Mouse (Mus musculus) heart, embryonic 11.5 days (tissue): ENCODE results near the gene 1700003E16Rik. TPM values are rescaled to one million over a fixed set of nuclear protein-coding genes. Genes with fewer than 3 reads are reported as not detected.
A peak's percentile ranks its signal among the peaks of the same experiment; 100 is the strongest.

Experiments
- ATAC-seq: fragments of 200-750 bp; cut with Nextera tagmentation; replicated peaks from 2 replicates; pipeline ENCODE4 v1.8.0; 2017; ENCODE audit warnings: moderate library complexity; ENCODE audit not compliant: insufficient number of reproducible peaks, low FRiP score, low TSS enrichment
- H3K27ac ChIP-seq: fragments of 300-500 bp; sonication (generic); 2 replicates; pipeline ENCODE4 v1.5.1; 2014; ENCODE audit warnings: mild to moderate bottlenecking, low read depth, low read length
- H3K27me3 ChIP-seq: fragments of 300-500 bp; sonication (generic); 2 replicates; pipeline ENCODE4 v1.6.1; 2014; ENCODE audit warnings: mild to moderate bottlenecking, low read length, mixed read lengths; ENCODE audit not compliant: control insufficient read depth, insufficient read depth
- H3K36me3 ChIP-seq: fragments of 300-500 bp; sonication (generic); 2 replicates; pipeline ENCODE4 v1.6.1; 2014; ENCODE audit warnings: mild to moderate bottlenecking, low read length, moderate library complexity, mixed read lengths; ENCODE audit not compliant: control insufficient read depth, insufficient read depth
- H3K4me1 ChIP-seq: fragments of 300-500 bp; sonication (generic); 2 replicates; pipeline ENCODE4 v1.6.1; 2014; ENCODE audit warnings: low read length; ENCODE audit not compliant: control insufficient read depth, insufficient read depth
- H3K4me2 ChIP-seq: fragments of 300-500 bp; sonication (generic); 2 replicates; pipeline ENCODE4 v1.6.1; 2014; ENCODE audit warnings: mild to moderate bottlenecking, moderate library complexity
- H3K4me3 ChIP-seq: fragments of 300-500 bp; sonication (generic); 2 replicates; pipeline ENCODE4 v1.5.1; 2014; ENCODE audit warnings: low read depth, low read length
- H3K9ac ChIP-seq: fragments of 300-500 bp; sonication (generic); 2 replicates; pipeline ENCODE4 v1.6.1; 2014; ENCODE audit warnings: mild to moderate bottlenecking, low read depth, low read length, moderate library complexity
- H3K9me3 ChIP-seq: fragments of 300-500 bp; sonication (generic); replicated peaks from 2 replicates; pipeline ENCODE4 v1.6.1; 2016; ENCODE audit warnings: low read length; ENCODE audit not compliant: control insufficient read depth
- WGBS: fragments of 180-500 bp; shearing (Covaris S2); extraction: QIAGEN DNeasy Blood & Tissue Kit; methylation state at CpG from one replicate; pipeline ENCODE4 v1.1.7; 2014; ENCODE audit not compliant: insufficient replicate concordance; 5-methylcytosine and 5-hydroxymethylcytosine counted together
- polyA plus RNA-seq: library from polyadenylated mRNA; unstranded; fragments of >200 nt; fragmentation: Nextera tagmentation; extraction: Ambion mirVana; gene quantifications from 2 replicates; pipeline ENCODE4 v1.2.1, GENCODE M21; 2014

The 1700003E16Rik gene
- polyA plus RNA-seq, 1 experiment from 2014 or later, result 0.14 TPM

- Histone ChIP-seq H3K9me3 (no peaks in the 10 kb centered on the region), H3K9ac (no peak overlapping the region), H3K27me3 (no peaks in the 10 kb centered on the region), H3K4me3 (no peak overlapping the region), H3K27ac (no peak overlapping the region), H3K36me3 (no peaks in the 10 kb centered on the region), H3K4me2 (no peak overlapping the region), H3K4me1 (no peaks in the 10 kb centered on the region; the same call in 1 of the 2 replicates)
- no peak for ATAC-seq
- 72% methylated on average over 9 of the region's 9 CpGs for WGBS
Measured at GRCm38 (mm10) chr6:83172240-83172920, 16.2 kb downstream of the 1700003E16Rik start.

GRCm38 (mm10) chr6:83175996-83176395 lies 19.8 kb downstream of the 1700003E16Rik start:
- Histone ChIP-seq H3K9me3 (no peaks in the 10 kb centered on the region), H3K4me1 (peaks cover 9% of the 10 kb centered on the region), H3K9ac (peak overlapping the region; percentile 16; the same call in 1 of the 2 replicates), H3K4me3 (no peak overlapping the region), H3K36me3 (no peaks in the 10 kb centered on the region), H3K27me3 (no peaks in the 10 kb centered on the region), H3K27ac (no peak overlapping the region), H3K4me2 (no peak overlapping the region)
- no peak for ATAC-seq
- whole genome bisulfite sequencing, result 85% methylated on average over 8 of the region's 8 CpGs

- peak overlapping the region; percentile 67 for H3K4me2 ChIP-seq
Measured at GRCm38 (mm10) chr6:83179390-83180117, 23.4 kb downstream of the 1700003E16Rik start.

GRCm38 (mm10) chr6:83180605-83181004 lies 24.4 kb downstream of the 1700003E16Rik start:
- no peak overlapping the region for H3K27ac ChIP-seq
- H3K36me3 ChIP-seq, result peaks cover 7% of the 10 kb centered on the region; the same call in 1 of the 2 replicates
- no peak overlapping the region for H3K4me3 ChIP-seq
- H3K9me3 ChIP-seq, result no peaks in the 10 kb centered on the region
- peaks cover 12% of the 10 kb centered on the region for H3K4me1 ChIP-seq
- no peak overlapping the region for H3K4me2 ChIP-seq
- H3K9ac ChIP-seq, result 0 out of 2 replicates have a peak overlapping the region, but pooled peaks have one; percentile 12
- no peaks in the 10 kb centered on the region for H3K27me3 ChIP-seq
- no peak for ATAC-seq
- WGBS, result 84% methylated on average over 6 of the region's 6 CpGs

More at GRCm38 (mm10) chr6:83179390-83180117, 23.4 kb downstream of the 1700003E16Rik start:
- WGBS, result 21% methylated on average over 12 of the region's 12 CpGs
- peaks cover 9% of the 10 kb centered on the region for H3K4me1 ChIP-seq
- H3K9ac ChIP-seq, result peak overlapping the region; percentile 50
- H3K27me3 ChIP-seq, result no peaks in the 10 kb centered on the region
- peak; percentile 48; the same call in 1 of the 2 replicates for ATAC-seq
- peaks cover 7% of the 10 kb centered on the region; the same call in 1 of the 2 replicates for H3K36me3 ChIP-seq
- H3K27ac ChIP-seq, result no peak overlapping the region
- peak overlapping the region; percentile 39 for H3K4me3 ChIP-seq
- H3K9me3 ChIP-seq, result no peaks in the 10 kb centered on the region

GRCm38 (mm10) chr6:83184858-83185435 lies 28.7 kb downstream of the 1700003E16Rik start:
- Histone ChIP-seq H3K9ac (no peak overlapping the region), H3K36me3 (peaks cover 12% of the 10 kb centered on the region), H3K4me3 (no peak overlapping the region), H3K9me3 (no peaks in the 10 kb centered on the region), H3K27me3 (no peaks in the 10 kb centered on the region), H3K4me1 (peaks cover 13% of the 10 kb centered on the region), H3K4me2 (no peak overlapping the region), H3K27ac (no peak overlapping the region)
- WGBS, result 89% methylated on average over 3 of the region's 3 CpGs
- ATAC-seq, result no peak

- ATAC-seq, result peak; percentile 68
- H3K4me1 ChIP-seq, result peaks cover 12% of the 10 kb centered on the region
- no peak overlapping the region for H3K27ac ChIP-seq
- H3K9ac ChIP-seq, result no peak overlapping the region
- no peaks in the 10 kb centered on the region for H3K27me3 ChIP-seq
- no peaks in the 10 kb centered on the region for H3K9me3 ChIP-seq
- H3K4me2 ChIP-seq, result peak overlapping the region; percentile 52
- WGBS, result 12% methylated on average over 24 of the region's 25 CpGs
- H3K4me3 ChIP-seq, result 0 out of 2 replicates have a peak overlapping the region, but pooled peaks have one; percentile 8
- peaks cover 23% of the 10 kb centered on the region for H3K36me3 ChIP-seq
Measured at GRCm38 (mm10) chr6:83185895-83186861, 30.0 kb downstream of the 1700003E16Rik start.

GRCm38 (mm10) chr6:83186946-83187345 lies 30.7 kb downstream of the 1700003E16Rik start:
- H3K36me3 ChIP-seq, result peaks cover 31% of the 10 kb centered on the region
- WGBS, result 73% methylated on average over 2 of the region's 2 CpGs
- H3K4me1 ChIP-seq, result peaks cover 12% of the 10 kb centered on the region
- no peak for ATAC-seq
- H3K27ac ChIP-seq, result no peak overlapping the region
- H3K4me2 ChIP-seq, result no peak overlapping the region
- no peaks in the 10 kb centered on the region for H3K27me3 ChIP-seq
- no peak overlapping the region for H3K4me3 ChIP-seq
- H3K9ac ChIP-seq, result no peak overlapping the region
- no peaks in the 10 kb centered on the region for H3K9me3 ChIP-seq

- Histone ChIP-seq H3K4me1 (0 out of 2 replicates have a peak, but pooled peaks cover 4% of the 10 kb centered on the region), H3K4me2 (no peak overlapping the region), H3K27me3 (no peaks in the 10 kb centered on the region), H3K9me3 (no peaks in the 10 kb centered on the region), H3K36me3 (peaks cover 68% of the 10 kb centered on the region), H3K27ac (no peak overlapping the region), H3K4me3 (no peak overlapping the region), H3K9ac (no peak overlapping the region)
- no peak for ATAC-seq
- 86% methylated on average over 7 of the region's 7 CpGs for WGBS
Measured at GRCm38 (mm10) chr6:83193571-83193970, 37.4 kb downstream of the 1700003E16Rik start.
